Mouse (Mus musculus) lung, postnatal 0 days (tissue): ENCODE results near the gene Ttll8.

Experiments
- CTCF ChIP-seq: IDR thresholded peaks from 2 replicates; pipeline ENCODE4 v1.5.1; 2016; ENCODE audit warnings: antibody characterized with exemption, mild to moderate bottlenecking
- EP300 ChIP-seq: IDR thresholded peaks from 2 replicates; pipeline ENCODE4 v1.6.1; 2016; ENCODE audit warnings: antibody characterized with exemption, mild to moderate bottlenecking, control low read depth

DNA sequence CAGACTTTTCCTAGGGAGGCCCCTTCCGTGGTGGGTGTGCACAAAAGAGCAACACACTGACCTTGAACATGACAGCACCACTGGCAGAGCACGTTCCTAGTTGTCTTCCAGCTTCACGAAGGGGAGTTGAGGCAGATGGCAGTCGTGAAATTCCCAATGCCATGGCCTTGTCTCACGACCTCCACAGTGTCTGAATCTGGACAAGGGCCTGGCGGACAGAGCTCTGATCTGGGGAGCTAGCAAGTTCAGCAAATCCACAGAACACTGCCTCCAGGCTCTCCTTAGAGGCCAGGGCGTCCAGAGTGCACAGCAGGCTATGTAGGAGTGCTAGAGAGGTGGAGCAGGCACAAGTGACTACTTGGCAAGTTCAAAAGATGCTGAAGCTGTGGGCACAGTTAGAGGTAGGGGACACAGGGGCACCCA, 87.3 kb downstream of the Ttll8 start:
- no peak for TF ChIP-seq EP300
- no peak for TF ChIP-seq CTCF
